Mouse (Mus musculus) heart, adult 2 months (tissue): Measurements from ENCODE around the gene Btbd9. TPM values are rescaled to one million over a fixed set of nuclear protein-coding genes. Genes with fewer than 3 reads are reported as not detected.

Experiments
- DNase-seq, 2 experiments: peaks; one replicate each; pipeline ENCODE4 v3.0.0; 2021
- H3K27ac ChIP-seq: fragments of 200-600 bp; 2 replicates; pipeline ENCODE4 v1.8.1; 2022
- H3K27me3 ChIP-seq: fragments of 200-500 bp; 2 replicates; pipeline ENCODE4 v1.6.1; 2012; ENCODE audit warnings: mild to moderate bottlenecking, low read length, inconsistent platforms, mixed read lengths; ENCODE audit not compliant: control insufficient read depth, insufficient read depth
- H3K36me3 ChIP-seq: fragments of 200-500 bp; 2 replicates; pipeline ENCODE4 v1.6.1; 2012; ENCODE audit warnings: low read length, inconsistent platforms; ENCODE audit not compliant: control insufficient read depth, insufficient read depth
- H3K4me1 ChIP-seq: fragments of 200-500 bp; 2 replicates; pipeline ENCODE4 v1.6.1; 2011; ENCODE audit warnings: low read length; ENCODE audit not compliant: control insufficient read depth, insufficient read depth
- H3K4me3 ChIP-seq: fragments of 200-600 bp; 2 replicates; pipeline ENCODE4 v1.8.1; 2022
- H3K79me2 ChIP-seq: fragments of 200-500 bp; replicated peaks from 2 replicates; pipeline ENCODE4 v1.6.1; 2012; ENCODE audit warnings: mild to moderate bottlenecking, inconsistent platforms, low read length, moderate library complexity, mixed read lengths; ENCODE audit not compliant: control insufficient read depth, insufficient read depth
- H3K9ac ChIP-seq: fragments of 200-500 bp; 2 replicates; pipeline ENCODE4 v1.6.1; 2012; ENCODE audit warnings: low read depth, mild to moderate bottlenecking, control low read depth, inconsistent platforms, low read length, mixed read lengths
- CTCF ChIP-seq: fragments of 200-600 bp; IDR thresholded peaks from 2 replicates; pipeline ENCODE4 v1.8.1; 2022; ENCODE audit warnings: antibody characterized with exemption, mild to moderate bottlenecking, moderate library complexity
- EP300 ChIP-seq: fragments of 200-500 bp; IDR thresholded peaks from 2 replicates; pipeline ENCODE4 v1.6.1; 2011; ENCODE audit warnings: low read depth, low read length, control low read depth; ENCODE audit not compliant: insufficient read depth
- POLR2A ChIP-seq: fragments of 200-500 bp; IDR thresholded peaks from 2 replicates; pipeline ENCODE4 v1.6.1; 2011; ENCODE audit warnings: mild to moderate bottlenecking, low read depth, low read length, control low read depth; ENCODE audit not compliant: insufficient read depth
- WGBS: fragments of 180-500 bp; shearing (Covaris S2); methylation state at CpG from one replicate; pipeline ENCODE4 v1.1.7; 2018; 5-methylcytosine and 5-hydroxymethylcytosine counted together
- intact Hi-C: fragments of 180-260 bp; cut with DNase I; formaldehyde crosslinking; loops from one replicate; pipeline ENCODE4 v1.15.1; 2025
- polyA plus RNA-seq: library from polyadenylated mRNA; depleted of rRNA; stranded (reverse); fragments of >200 nt; gene quantifications from 2 replicates; pipeline ENCODE4 v1.2.3, GENCODE M21; 2012
- total RNA-seq, 2 experiments: library from RNA; stranded (reverse); gene quantifications; 2 replicates each; pipeline ENCODE4 v1.2.3; 2021

Btbd9 gene
- total and polyA plus RNA-seq, 3 experiments = 8.1 to 22.0 (median 20.9) TPM

- Histone ChIP-seq H3K27ac (no peak overlapping the region), H3K9ac (no peak overlapping the region), H3K4me1 (no peaks in the 10 kb centered on the region), H3K27me3 (no peaks in the 10 kb centered on the region), H3K4me3 (no peak overlapping the region), H3K36me3 (no peaks in the 10 kb centered on the region; the same call in 1 of the 2 replicates), H3K79me2 (no peaks in the 10 kb centered on the region)
- intact Hi-C loops = no loop called here
- WGBS = 83% methylated on average over 8 of the region's 8 CpGs
- no peak for TF ChIP-seq CTCF
- no peak for DNase-seq
These were observed 57.7 kb downstream of the Btbd9 start for GRCm38 (mm10) chr17:30518431-30519171.

- H3K9ac ChIP-seq = no peak overlapping the region
These were observed 59.5 kb downstream of the Btbd9 start for GRCm38 (mm10) chr17:30516580-30517340.

GRCm38 (mm10) chr17:30515401-30515800 lies 60.9 kb downstream of the Btbd9 start:
- no peaks in the 10 kb centered on the region for H3K36me3 ChIP-seq
- no peak overlapping the region for H3K27ac ChIP-seq
- H3K4me1 ChIP-seq = no peaks in the 10 kb centered on the region
- intact Hi-C loops = no loop called here
- no peak for DNase-seq
- no peak for TF ChIP-seq EP300
- no peak for TF ChIP-seq POLR2A
- no peak for TF ChIP-seq CTCF
- no peaks in the 10 kb centered on the region for H3K27me3 ChIP-seq
- no peaks in the 10 kb centered on the region for H3K79me2 ChIP-seq
- no peak overlapping the region for H3K4me3 ChIP-seq
- WGBS = 97% methylated on average over 8 of the region's 8 CpGs
- no peak overlapping the region for H3K9ac ChIP-seq

More at GRCm38 (mm10) chr17:30516580-30517340, 59.5 kb downstream of the Btbd9 start:
- no peaks in the 10 kb centered on the region for H3K79me2 ChIP-seq
- H3K27ac ChIP-seq = no peak overlapping the region
- intact Hi-C loops = no loop called here
- TF ChIP-seq EP300 (no peak), POLR2A (no peak), CTCF (no peak)
- H3K4me1 ChIP-seq = no peaks in the 10 kb centered on the region
- no peak overlapping the region for H3K4me3 ChIP-seq
- 86% methylated on average over 10 of the region's 10 CpGs for WGBS
- H3K36me3 ChIP-seq = no peaks in the 10 kb centered on the region
- no peak for DNase-seq
- H3K27me3 ChIP-seq = no peaks in the 10 kb centered on the region

GRCm38 (mm10) chr17:30513034-30513433 lies 63.3 kb downstream of the Btbd9 start:
- Histone ChIP-seq H3K9ac (no peak overlapping the region), H3K4me3 (no peak overlapping the region), H3K4me1 (no peaks in the 10 kb centered on the region), H3K79me2 (no peaks in the 10 kb centered on the region), H3K36me3 (no peaks in the 10 kb centered on the region), H3K27ac (no peak overlapping the region), H3K27me3 (no peaks in the 10 kb centered on the region)
- intact Hi-C loops = no loop called here
- no peak for TF ChIP-seq POLR2A
- no peak for TF ChIP-seq EP300
- TF ChIP-seq CTCF = no peak
- DNase-seq = no peak
- WGBS = 95% methylated on average over 9 of the region's 9 CpGs

GRCm38 (mm10) chr17:30512531-30512930 lies 63.8 kb downstream of the Btbd9 start:
- intact Hi-C loops = no loop called here
- H3K27ac ChIP-seq = no peak overlapping the region
- DNase-seq = no peak
- H3K4me1 ChIP-seq = no peaks in the 10 kb centered on the region
- WGBS = 93% methylated on average over 7 of the region's 7 CpGs
- H3K4me3 ChIP-seq = no peak overlapping the region
- H3K79me2 ChIP-seq = no peaks in the 10 kb centered on the region
- H3K9ac ChIP-seq = no peak overlapping the region
- no peaks in the 10 kb centered on the region for H3K36me3 ChIP-seq
- H3K27me3 ChIP-seq = no peaks in the 10 kb centered on the region
- TF ChIP-seq POLR2A (no peak), CTCF (no peak), EP300 (no peak)

- no peaks in the 10 kb centered on the region for H3K4me1 ChIP-seq
- no peak overlapping the region for H3K4me3 ChIP-seq
- TF ChIP-seq EP300 = no peak
- no peak for TF ChIP-seq CTCF
- no peak for TF ChIP-seq POLR2A
- 83% methylated on average over 4 of the region's 4 CpGs for WGBS
- H3K36me3 ChIP-seq = no peaks in the 10 kb centered on the region
- no peaks in the 10 kb centered on the region for H3K79me2 ChIP-seq
- no peak for DNase-seq
- H3K9ac ChIP-seq = no peak overlapping the region
- no peaks in the 10 kb centered on the region for H3K27me3 ChIP-seq
- intact Hi-C loops = no loop called here
- no peak overlapping the region for H3K27ac ChIP-seq
These were observed 64.3 kb downstream of the Btbd9 start for GRCm38 (mm10) chr17:30512007-30512406.
